Mouse (Mus musculus) testis, adult 2 months (tissue): ENCODE results near the gene Irf6.

ENCODE experiments used
- CTCF ChIP-seq: fragments of 200-500 bp; IDR thresholded peaks from 2 replicates; pipeline ENCODE4 v1.5.1; 2012; ENCODE audit warnings: low read depth, mild to moderate bottlenecking, inconsistent platforms, low read length, moderate library complexity; ENCODE audit not compliant: control insufficient read depth, insufficient read depth, insufficient replicate concordance
- POLR2A ChIP-seq: fragments of 200-500 bp; IDR thresholded peaks from 2 replicates; pipeline ENCODE4 v1.6.1; 2012; ENCODE audit warnings: low read depth, mild to moderate bottlenecking, inconsistent platforms, low read length, moderate library complexity; ENCODE audit not compliant: control insufficient read depth

DNA sequence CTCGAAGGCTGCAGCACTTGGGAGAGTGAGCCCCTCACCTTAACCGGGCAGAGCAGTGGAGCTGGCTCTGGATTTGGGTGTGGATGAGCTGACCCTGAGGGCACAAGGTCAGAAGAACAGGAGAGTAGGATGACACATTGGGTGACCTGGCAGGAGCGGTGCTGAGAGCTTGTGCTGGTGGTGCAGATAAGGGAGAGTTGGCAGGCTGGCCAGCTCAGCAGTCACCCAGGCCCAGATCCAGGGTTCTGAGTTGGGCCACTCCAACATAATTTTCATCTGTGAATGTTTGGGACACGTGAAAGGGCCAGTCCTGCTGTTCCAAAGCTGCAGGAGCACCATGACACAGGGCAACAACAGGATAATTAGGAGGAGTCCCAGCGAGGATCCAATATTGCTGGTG, 58.5 kb downstream of the Irf6 start:
- TF ChIP-seq POLR2A, result no peak
- no peak for TF ChIP-seq CTCF
